Mouse (Mus musculus): ENCODE measurements around the gene Rbfox2. TPM values are rescaled to one million over a fixed set of nuclear protein-coding genes. Genes with fewer than 3 reads are reported as not detected.

Rbfox2 gene
- total RNA-seq (2021): 100 to 1,000 TPM; 104 to 121 TPM
- long read RNA-seq, experiment 1, partial matches to known transcripts: 2 of 20 reads
- long read RNA-seq, experiment 1, other reads (novel, unspliced or antisense): 16 of 20 reads
- long read RNA-seq, experiment 2, partial matches to known transcripts: 1 of 25 reads
- long read RNA-seq, experiment 2, other reads (novel, unspliced or antisense): 23 of 25 reads

DNA sequence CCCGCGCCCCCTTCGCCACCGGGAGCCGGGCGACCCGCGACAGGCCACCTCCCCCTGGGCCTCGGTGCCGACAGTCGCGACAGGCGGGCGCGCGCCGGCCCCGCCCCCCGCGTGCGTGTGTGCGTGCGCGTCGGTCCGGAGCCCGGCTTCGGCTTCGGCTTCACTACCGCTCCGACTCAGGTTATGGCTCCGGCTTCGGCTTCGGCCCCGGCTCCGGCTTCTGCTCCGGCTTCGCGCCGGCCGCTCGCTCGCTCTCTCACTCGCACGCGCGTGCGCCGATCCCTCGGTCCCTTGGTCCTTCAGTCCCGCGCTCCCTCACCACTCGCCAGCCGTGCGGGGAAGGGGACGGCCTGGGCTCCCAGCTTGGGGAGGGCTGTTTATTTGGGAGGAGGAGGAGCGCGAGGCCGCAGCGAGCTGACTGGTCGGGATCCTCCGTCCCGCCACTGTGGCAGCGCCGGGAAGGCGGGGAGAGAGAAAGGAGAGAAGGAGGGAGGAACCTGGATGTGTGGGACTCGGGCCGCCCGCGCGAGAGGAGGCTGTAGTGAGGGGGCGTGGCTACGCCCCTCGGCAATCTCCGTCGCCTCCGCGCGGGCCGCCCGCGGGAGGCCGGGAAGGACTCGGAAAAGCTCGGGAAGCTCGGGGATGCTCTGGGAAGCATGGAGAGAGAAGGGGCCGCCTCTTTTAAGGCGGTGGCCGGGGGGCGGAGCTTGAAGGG, at the start of gene Rbfox2:
Gene Rbfox2 (minus strand): TSS at position 458 of the 715 bp plus-strand sequence.
- peak; percentile 96 for DNase-seq
- intact Hi-C loops (cut with DNase I; ENCODE audit: low total_unique reads): no loop called here

DNA sequence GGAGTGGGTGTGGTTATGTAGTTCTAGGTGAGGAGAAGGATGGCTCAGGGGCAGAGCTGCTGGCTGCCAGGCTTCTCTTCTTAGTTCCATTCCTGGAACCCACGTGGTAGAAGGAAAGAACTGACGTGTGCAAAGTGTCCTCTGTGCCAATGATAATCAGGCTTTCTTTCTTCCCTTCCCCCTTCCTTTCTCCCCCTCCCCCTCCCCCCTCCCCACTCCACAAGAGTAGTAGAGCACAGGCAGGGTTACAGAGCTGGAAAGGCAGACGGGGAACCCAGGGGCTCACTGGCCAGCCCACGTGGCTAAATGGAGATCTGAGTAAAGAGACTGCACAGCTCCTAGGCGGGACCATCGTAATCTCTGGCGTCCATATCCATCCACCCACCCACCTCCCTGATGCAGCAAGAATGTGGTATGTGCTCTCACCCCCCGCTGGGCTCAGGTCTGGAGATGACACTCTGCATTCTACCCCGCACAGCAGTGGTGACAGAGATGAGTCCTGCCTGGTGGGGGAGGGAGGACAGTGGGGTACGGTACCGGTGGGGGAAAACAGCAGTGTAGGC, 49.5 kb upstream of the Rbfox2 start:
- no peak for DNase-seq
- intact Hi-C loops (cut with DNase I; ENCODE audit: low total_unique reads): loop anchor here (5.0 kb wide), 1 partner anchor 129 kb away; no protein-coding TSS in a partner anchor

DNA sequence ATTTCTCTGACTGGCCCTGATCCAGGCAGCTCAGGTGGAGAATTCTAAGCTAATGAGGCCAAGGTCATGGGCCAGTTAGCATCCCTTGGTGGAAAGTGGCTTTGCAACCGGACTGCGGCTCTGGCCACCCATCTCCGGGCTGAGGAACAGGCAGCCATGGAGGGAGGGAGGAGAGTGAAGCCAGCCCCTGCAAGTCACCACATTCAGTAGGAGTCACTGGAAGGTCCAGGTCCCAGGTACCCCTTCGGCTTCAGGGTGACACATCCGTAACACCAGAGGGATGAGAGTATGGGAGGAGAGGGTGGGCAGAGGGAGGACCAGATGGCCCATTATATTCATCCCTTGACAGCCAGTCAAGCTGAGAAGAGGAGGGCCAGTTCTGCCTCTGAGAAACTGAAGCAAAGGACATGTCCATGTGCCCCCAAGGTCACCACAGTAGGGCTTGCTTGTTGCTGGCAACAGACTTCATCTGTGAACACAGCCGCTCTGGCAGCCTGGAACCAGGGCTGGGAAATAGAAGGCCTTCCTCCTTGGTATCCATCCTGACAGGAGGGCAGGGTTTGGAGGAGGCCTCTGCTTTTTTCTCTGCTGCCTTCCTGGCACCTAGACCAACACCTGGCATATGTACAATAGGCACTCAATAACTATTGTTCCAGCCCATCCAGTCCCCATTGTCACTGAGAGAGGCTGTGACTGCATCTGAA, 48.2 kb upstream of the Rbfox2 start:
- no peak for DNase-seq
- intact Hi-C loops (cut with DNase I; ENCODE audit: low total_unique reads): loop anchor here (5.0 kb wide), 1 partner anchor 128 kb away; no protein-coding TSS in a partner anchor

DNA sequence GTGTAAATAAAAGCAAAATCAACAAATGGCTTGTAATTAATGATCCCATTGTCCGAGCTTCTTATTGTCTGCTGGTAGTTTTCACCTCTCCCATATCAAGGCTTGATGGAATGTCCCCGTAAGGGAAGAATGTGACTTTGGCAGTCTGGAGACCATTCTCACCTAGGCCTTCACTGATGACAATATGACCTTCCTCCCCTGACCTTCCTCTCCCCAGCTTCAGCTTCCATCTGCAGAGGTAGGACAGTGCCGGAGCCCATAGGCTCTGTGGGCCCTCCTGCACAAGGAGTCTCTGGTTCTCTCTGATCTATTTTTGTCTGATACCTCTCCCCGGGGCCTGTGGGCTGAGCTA, 47.7 kb upstream of the Rbfox2 start:
- intact Hi-C loops (cut with DNase I; ENCODE audit: low total_unique reads): no loop called here
- no peak for DNase-seq

DNA sequence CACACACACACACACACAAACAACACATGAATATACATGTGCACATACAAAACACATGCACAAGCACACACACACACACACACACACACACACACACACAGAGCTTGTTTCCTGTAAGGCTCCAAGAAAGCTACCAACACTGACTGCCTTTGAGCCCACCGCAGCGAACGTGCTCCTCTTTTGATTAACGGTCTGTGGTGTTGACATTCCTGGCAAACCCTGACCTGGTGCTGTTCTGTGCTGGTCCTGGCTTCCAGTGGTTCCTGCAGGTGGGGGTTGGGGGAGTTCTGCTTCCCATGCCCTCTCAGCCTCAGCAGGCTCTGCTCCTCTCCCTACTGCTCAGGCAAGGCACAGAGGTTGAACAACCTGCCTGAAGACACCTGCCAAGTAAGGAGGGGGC, 47.0 kb upstream of the Rbfox2 start:
- intact Hi-C loops (cut with DNase I; ENCODE audit: low total_unique reads): no loop called here
- no peak for DNase-seq

DNA sequence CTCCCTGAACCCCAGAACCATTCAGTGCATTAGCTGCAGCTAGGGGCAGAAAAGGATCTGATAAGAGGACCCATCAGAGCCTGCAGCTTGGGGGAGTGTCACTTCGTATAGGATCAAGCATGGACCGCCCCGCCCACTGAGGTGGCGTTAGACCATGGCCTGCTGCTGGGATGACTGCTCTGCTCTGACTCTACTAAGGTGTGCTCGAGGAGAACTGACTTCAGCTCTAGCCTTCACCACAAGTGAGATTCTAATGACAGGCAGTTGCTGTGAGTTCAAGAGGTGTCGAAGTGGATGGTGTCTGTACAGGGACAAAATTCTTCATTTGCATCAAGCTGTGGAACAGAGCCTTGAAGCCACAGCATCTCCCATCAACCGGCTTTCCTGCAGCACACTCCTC, 46.1 kb upstream of the Rbfox2 start:
- intact Hi-C loops (cut with DNase I; ENCODE audit: low total_unique reads): no loop called here
- DNase-seq: no peak

DNA sequence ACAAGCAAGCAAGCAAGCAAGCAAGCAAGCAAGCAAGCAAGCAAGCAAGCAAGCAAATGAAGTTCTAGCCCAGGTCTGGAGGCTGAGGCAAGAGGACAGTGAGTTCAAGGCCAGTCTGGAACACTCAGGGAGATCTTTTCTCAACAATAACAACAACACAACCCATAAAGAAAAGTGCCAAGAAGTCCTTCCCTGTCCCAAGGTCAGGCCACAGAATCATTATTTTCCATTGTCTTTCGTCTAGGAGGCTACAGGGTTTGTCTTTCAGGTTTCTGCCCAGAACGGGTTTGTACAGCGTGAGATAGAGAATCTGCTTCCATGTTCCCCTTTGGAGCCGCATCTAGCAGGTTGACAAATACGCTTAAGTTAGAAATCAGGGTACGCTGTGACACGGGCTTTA, 43.3 kb upstream of the Rbfox2 start:
- no peak for DNase-seq
- intact Hi-C loops (cut with DNase I; ENCODE audit: low total_unique reads): no loop called here

DNA sequence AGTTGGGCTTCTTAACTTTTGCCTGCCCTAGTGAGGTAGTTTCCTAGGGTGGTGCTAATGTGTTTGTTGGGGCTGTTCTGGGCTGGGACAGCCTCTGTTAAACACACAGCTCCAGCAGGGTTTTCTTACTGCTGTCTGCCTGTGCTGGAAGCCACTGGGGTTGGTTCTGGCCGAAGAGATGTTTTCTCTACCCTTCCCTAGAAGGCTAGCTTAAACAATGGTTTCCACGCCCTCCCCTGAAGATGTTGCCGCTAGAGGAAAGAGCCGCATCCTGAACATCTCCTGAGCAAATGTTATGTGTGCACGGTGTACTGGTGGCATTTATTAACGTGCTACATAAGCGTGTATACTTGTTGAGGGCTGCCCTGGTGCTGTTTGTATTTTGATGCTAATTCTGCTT, 41.3 kb upstream of the Rbfox2 start:
- intact Hi-C loops (cut with DNase I; ENCODE audit: low total_unique reads): no loop called here

DNA sequence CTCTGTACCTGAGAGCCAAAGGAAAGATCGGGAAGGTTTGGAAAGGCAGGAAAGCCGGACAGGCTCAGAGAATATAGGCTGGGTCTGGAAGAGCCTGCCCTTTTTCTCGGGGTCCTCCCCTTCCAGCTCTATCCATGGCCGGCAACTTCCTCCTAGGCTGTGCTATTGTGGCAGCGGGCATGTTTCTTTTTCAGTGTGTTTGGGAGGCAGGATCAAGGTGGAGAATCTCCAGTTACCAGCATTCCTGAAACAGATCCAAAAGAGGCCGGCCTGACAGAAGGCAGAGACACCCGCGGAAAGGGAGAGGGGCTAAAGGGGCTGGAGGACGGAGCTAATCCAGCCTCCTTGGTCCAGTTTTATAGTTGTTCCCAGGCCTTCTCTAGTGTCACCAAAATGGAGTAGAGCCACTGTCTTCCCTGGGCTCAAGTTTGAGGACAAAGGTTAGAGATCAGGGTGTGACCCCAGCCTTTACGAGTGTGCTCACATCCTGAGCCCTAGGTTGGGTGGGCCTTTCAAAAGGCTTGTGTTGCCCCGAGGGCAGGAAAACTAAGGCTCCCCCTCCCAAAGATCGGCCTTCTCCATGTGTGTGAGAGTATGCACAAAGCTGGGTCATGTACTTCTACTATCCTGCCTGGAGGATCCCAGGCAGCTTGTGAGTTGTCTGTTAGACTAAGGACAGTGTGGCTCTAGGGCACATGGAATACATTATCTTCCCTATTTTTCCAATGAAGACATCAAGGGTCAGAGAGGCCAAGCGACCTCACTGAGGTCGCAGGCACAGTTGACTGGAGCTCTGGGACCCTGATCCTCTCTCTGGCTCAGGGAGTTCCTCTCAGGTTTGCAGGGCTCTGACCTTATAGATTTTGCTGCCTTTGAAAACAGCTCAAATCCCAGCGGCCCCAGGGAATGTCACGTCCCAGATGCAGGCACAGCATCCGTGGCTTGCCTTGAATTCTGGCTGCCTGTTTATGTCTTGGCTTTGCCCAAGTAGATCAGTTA, 37.6 kb upstream of the Rbfox2 start:
- DNase-seq: no peak
- intact Hi-C loops (cut with DNase I; ENCODE audit: low total_unique reads): no loop called here

More for the DNA sequence above, 41.3 kb upstream of the Rbfox2 start:
- DNase-seq: no peak

DNA sequence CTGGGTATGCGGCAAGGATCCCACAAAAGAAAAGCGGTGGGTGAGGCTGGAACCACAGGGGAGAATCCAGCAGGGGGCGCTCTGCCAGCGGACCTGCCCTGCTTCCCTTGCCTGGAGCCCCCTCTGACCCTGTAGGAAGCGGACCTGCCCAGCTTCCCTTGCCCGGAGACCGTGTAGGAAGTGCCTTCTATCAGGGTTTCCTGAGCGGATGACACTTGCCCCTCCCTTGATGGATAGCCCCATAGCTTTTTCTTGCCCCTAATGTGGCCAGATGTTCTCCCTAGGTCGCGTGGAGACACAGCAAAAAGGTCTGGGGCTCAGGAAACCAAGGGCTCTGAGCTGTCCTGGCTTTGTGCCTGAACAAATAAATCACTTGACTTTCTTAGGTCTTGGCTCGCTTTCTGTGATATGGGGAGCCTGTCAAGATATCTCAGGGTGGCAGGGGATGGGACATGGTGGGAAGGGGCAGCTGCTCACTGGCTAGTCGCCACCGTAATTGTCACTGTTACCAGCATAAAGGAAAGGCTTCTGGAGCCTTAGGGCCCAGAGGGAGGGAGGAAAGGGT, 36.8 kb upstream of the Rbfox2 start:
- peak; percentile 81 for DNase-seq
- intact Hi-C loops (cut with DNase I; ENCODE audit: low total_unique reads): no loop called here

DNA sequence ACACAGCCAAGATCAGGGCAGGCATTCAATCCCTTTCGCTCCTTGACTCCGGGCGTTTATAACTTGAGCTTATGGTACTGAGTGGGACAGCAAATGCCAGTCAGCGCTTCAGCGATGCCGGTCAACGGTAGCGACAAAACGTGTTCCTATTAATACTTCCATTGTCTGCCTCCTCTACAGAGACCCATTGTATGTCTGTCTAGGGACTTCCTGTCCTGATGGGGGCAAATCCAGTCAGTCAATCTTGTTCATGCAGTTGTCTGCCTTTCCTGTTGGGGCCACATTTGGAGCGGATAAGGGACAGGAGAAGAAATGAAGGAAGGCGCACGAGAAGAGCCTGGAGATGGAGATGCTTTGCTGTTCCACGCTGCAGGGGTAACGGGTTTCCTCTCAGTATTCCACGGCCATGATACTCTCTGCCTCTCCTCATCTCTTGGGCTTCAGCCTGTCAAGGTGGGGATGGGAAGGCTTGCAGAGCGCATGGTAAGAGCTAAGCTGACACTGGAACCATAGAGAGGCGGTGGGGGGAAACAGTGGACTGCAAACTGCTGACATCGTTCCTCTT, 36.2 kb upstream of the Rbfox2 start:
- DNase-seq: no peak
- intact Hi-C loops (cut with DNase I; ENCODE audit: low total_unique reads): no loop called here

DNA sequence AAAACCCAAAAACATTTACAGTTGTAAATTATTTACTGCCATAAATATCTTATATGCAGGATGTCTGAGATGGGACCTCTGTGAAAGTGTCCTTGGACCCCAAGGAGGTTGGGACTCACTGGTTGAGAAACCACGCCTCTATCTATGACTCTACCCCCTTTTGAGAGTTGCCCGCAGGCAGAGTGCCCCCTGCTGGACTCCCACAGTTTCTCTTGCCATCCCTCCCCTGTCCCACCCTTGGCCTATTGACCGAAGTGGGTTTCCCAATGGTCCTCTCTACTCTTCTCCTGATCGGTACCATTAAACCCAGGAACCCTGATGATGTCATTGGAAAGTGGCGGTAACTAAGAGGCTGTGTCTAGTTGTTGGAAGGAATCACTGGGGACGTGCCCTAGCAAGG, 35.2 kb upstream of the Rbfox2 start:
- intact Hi-C loops (cut with DNase I; ENCODE audit: low total_unique reads): no loop called here
- DNase-seq: no peak

DNA sequence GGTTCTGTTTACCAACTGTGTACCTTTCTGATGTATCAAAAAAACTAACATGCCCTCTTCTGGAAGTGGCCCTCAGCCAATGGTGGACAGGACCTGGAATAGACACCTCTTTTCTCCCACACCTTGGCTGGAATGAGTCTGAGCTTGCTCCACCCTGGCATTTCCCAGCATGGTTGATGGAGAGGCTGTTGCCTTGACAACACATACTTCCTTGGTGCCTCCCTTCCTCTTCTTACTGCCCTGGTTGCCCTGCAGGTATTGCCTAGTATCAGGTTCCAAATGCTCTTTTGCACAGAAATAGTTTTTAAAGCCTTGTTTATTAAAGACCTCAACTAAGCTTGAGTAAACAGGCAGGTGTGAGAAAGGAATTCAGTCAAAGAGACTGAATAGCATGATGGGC, 33.8 kb upstream of the Rbfox2 start:
- DNase-seq: no peak
- intact Hi-C loops (cut with DNase I; ENCODE audit: low total_unique reads): no loop called here

DNA sequence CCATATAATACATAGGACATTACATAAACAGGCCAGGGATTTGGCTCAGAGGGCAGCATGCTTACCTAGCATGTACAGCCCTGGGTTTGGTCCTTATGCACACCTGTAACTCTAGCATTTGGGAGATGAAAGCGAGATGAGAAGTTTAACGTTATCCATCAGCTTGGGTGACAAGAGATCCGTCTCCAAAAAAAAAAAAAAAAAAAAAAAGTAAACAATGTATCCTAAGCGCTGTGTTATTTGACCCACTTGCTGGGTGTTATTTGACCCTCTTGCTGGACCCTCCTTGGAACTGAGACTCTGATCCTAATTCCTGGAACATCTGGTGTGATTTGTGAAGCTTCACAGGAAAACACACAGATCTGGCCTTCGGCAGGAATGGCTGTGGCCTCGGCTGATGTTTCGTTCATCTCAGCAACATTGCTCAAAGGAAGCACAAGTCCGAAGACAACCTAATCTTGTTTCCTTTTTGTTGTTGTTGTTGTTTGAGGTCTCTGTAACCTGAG, 32.2 kb upstream of the Rbfox2 start:
- DNase-seq: no peak
- intact Hi-C loops (cut with DNase I; ENCODE audit: low total_unique reads): no loop called here

DNA sequence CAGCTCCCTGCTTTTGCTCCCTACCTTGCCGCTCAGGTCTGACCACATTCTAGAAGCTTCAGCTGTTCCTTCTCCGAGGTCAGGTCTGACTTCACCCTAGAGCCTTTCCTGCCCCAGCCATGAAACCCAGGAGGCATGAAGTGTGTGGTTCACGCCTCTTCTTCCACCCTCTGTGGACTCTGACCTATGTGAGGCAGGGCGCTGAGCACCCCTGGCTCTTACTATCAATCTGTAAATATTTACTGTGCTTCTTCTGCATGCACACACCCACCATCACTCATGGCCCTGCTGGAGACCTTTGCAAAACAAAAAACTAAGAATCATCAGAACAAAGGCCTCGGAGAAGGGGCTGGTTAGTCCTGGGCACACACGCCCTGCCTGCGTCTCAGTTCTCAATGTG, 31.6 kb upstream of the Rbfox2 start:
- DNase-seq: no peak
- intact Hi-C loops (cut with DNase I; ENCODE audit: low total_unique reads): no loop called here

DNA sequence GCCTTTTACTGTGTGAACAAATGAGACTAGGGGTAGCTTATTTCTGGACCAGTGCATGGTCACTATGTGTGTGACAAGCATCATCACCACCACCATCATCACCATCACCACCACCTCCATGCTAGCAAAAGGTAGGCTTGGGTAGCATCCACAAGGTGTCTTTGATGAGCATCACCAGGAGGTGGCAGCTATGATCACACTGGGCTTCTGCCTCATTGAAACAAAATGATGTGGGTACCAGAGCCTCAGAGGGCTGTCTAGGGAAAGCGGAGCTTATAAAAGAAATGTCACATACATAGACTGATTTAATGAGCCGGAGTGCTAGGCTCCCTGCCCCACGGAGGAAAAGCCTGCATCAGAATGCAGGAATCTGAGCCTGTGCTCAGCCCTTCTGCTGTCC, 31.1 kb upstream of the Rbfox2 start:
- no peak for DNase-seq
- intact Hi-C loops (cut with DNase I; ENCODE audit: low total_unique reads): no loop called here

DNA sequence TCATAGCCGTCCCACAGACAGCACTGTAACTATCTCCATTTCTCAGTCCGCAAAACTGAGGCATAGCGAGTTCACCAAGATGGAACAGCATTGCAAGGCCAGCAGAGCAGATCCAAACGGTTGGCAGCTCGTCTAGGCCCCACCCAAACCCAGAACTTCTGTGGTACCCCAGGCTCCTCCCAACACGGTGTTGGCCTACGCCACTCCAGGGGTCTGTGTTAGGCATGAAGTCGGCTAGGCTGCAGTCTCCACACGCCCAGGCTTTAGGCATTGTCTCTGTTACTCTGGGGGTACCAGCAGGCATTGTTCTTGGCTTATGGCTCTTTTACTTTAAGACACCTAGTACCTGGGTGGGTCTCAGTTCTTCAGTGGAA, 30.2 kb upstream of the Rbfox2 start:
- no peak for DNase-seq
- intact Hi-C loops (cut with DNase I; ENCODE audit: low total_unique reads): no loop called here

DNA sequence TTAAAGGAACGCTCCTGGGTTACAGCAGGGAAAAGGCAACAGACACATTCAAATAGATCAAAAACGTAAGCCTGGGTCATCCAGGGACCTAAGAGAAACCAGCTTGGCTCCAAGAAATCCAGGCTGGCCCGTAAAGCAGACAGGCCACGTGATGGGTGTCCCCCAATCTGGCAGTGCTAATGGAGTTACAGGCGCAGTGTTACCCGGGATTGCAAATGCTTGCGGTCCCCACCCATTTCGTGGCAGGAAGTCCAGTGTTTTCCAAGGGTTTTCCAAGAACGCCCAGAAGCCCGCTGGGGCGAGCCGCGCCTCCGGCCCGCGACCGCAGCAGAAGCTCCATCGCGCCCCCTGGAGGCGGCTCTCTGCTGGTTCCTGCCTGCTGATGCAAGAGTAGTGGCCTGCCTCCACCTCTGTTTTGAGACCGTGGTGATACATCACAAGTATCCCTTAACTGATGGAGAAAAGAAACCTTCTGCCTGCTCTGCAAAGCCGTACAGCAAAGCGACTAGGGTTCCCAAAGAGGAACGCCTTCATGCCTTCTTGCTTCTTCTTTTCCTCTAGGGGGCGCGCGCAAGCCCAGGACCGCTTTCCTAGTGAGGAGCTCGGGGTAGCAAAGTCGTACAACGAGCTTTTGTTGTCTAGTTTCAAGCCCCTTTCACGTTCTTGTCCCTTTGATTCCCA, 29.6 kb upstream of the Rbfox2 start:
- intact Hi-C loops (cut with DNase I; ENCODE audit: low total_unique reads): no loop called here

More for the DNA sequence above, 29.6 kb upstream of the Rbfox2 start:
- DNase-seq: peak; percentile 93
